Mouse (Mus musculus) limb, embryonic 15.5 days (tissue): ENCODE measurements around the gene Mrvi1. TPM values are rescaled to one million over a fixed set of nuclear protein-coding genes. Genes with fewer than 3 reads are reported as not detected.

ENCODE experiments used
- ATAC-seq: fragments of 200-750 bp; cut with Nextera tagmentation; 2 replicates; pipeline ENCODE4 v1.8.0; 2017; ENCODE audit warnings: low read depth, moderate TSS enrichment; ENCODE audit not compliant: insufficient number of reproducible peaks, low FRiP score, low TSS enrichment
- H3K27ac ChIP-seq: fragments of 300-500 bp; sonication (generic); 2 replicates; pipeline ENCODE4 v1.5.1; 2015; ENCODE audit warnings: moderate library complexity, mild to moderate bottlenecking, inconsistent platforms
- H3K27me3 ChIP-seq: fragments of 300-500 bp; sonication (generic); 2 replicates; pipeline ENCODE4 v1.6.1; 2015; ENCODE audit warnings: inconsistent platforms
- H3K36me3 ChIP-seq: fragments of 300-500 bp; sonication (generic); 2 replicates; pipeline ENCODE4 v1.6.1; 2015; ENCODE audit warnings: inconsistent platforms
- H3K4me1 ChIP-seq: fragments of 300-500 bp; sonication (generic); 2 replicates; pipeline ENCODE4 v1.6.1; 2015; ENCODE audit warnings: inconsistent platforms
- H3K4me2 ChIP-seq: fragments of 300-500 bp; sonication (generic); 2 replicates; pipeline ENCODE4 v1.6.1; 2015; ENCODE audit warnings: mild to moderate bottlenecking, inconsistent platforms
- H3K4me3 ChIP-seq: fragments of 300-500 bp; sonication (generic); 2 replicates; pipeline ENCODE4 v1.5.1; 2015; ENCODE audit warnings: mild to moderate bottlenecking, inconsistent platforms
- H3K9ac ChIP-seq: fragments of 300-500 bp; sonication (generic); 2 replicates; pipeline ENCODE4 v1.6.1; 2015; ENCODE audit warnings: inconsistent platforms
- H3K9me3 ChIP-seq: fragments of 300-500 bp; sonication (generic); 2 replicates; pipeline ENCODE4 v1.6.1; 2016; ENCODE audit warnings: inconsistent platforms
- WGBS: fragments of 180-500 bp; shearing (Covaris S2); methylation state at CpG from one replicate; pipeline ENCODE4 v1.1.7; 2015; 5-methylcytosine and 5-hydroxymethylcytosine counted together
- polyA plus RNA-seq: library from polyadenylated mRNA; unstranded; fragments of >200 nt; fragmentation: Nextera tagmentation; extraction: Ambion mirVana; gene quantifications from 2 replicates; pipeline ENCODE4 v1.2.1, GENCODE M21; 2015

Gene Mrvi1
- polyA plus RNA-seq, 1 experiment from 2014 or later, result 0.96 TPM

DNA sequence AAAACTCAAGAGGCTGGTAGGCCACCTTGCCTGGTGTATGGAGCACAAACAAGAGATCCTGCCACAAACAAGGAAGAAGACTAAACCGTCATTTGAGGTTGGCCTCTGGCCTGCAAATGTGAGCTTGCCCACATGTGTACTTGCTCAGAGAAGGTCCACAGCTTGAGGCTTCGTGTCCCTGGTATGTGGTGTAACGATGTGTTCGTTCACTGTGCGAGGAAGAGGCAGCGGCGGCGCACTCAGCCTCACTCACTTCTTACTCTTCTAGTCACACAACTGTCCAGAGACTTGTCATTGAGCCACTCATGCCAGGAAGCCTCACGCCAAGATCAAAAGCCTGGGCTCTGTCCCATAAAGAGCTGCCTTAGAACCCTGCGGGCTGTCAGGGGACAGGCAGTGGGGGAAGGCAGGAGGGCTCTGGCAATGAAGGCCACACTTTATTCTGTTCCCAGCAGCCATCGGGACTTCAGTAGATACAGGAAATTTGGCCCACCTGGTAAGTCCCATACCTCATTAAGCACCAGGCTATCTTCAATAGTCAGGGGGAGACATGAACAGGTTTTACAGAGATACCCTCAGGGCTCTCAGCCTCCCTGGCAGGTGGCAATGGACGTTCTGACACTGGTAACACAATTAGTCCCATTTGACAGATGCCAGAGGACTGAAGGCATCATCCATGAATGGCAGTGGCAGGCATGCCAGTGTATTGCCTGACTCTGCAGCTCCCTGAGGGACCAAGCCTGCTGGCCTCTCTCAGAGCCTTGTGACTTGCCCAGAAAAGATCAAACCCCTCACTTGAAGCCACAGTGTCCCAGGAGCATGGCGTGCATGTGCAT lies 32.3 kb downstream of the Mrvi1 start:
- 62% methylated on average over 13 of the region's 13 CpGs for WGBS
- Histone ChIP-seq H3K36me3 (no peaks in the 10 kb centered on the region), H3K4me3 (no peak overlapping the region), H3K9me3 (no peaks in the 10 kb centered on the region), H3K9ac (no peak overlapping the region), H3K4me1 (peaks cover 5% of the 10 kb centered on the region; the same call in 1 of the 2 replicates), H3K27me3 (no peaks in the 10 kb centered on the region), H3K4me2 (no peak overlapping the region), H3K27ac (no peak overlapping the region)
- ATAC-seq, result no peak

DNA sequence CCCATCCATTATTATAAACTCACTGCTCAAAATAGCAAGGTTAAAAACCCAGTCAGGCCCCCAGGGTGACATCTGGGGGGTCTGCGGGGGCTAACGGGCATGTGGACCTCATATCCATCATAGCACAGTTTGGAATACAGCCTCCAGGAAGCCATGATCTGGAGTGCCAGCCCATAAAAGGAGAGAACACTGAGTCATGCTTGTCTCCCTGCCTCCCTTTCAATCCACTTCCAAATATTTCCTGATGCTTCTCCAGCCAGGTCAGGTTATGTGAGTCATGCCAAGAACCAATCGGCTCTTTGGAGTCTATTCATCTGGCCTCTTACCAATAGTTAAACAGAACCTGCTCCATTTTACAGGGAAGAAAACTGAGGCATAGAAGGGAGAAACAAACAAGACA lies 33.7 kb downstream of the Mrvi1 start:
- Histone ChIP-seq H3K4me3 (no peak overlapping the region), H3K4me2 (no peak overlapping the region), H3K9ac (no peak overlapping the region), H3K9me3 (no peaks in the 10 kb centered on the region), H3K4me1 (peaks cover 5% of the 10 kb centered on the region; the same call in 1 of the 2 replicates), H3K36me3 (no peaks in the 10 kb centered on the region), H3K27ac (no peak overlapping the region), H3K27me3 (no peaks in the 10 kb centered on the region)
- no peak for ATAC-seq
- 68% methylated on average over 3 of the region's 3 CpGs for WGBS

DNA sequence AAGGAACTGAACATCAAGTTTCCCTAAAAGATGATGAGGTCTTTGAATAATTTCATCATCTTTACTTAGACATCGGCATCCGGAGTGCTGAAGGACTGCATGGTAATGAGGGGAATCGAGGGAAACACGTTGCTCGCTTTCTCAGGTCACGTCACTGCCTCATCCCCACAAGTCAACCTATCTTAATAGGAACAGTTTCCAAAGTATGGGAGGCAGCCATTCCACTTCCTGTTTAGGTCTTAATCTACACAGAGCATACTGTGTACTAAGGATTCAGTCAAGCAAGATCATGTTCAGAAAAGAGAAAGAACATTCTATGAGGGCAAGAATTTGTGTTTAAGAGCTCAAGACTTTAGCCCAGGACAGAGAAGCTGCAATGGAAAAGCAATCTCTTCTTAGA lies 34.6 kb downstream of the Mrvi1 start:
- no peak overlapping the region for H3K9ac ChIP-seq
- H3K9me3 ChIP-seq, result no peaks in the 10 kb centered on the region
- H3K36me3 ChIP-seq, result no peaks in the 10 kb centered on the region
- no peak overlapping the region for H3K27ac ChIP-seq
- H3K4me3 ChIP-seq, result no peak overlapping the region
- peaks cover 5% of the 10 kb centered on the region; the same call in 1 of the 2 replicates for H3K4me1 ChIP-seq
- ATAC-seq, result no peak
- 88% methylated on average over 6 of the region's 6 CpGs for WGBS
- H3K4me2 ChIP-seq, result no peak overlapping the region
- H3K27me3 ChIP-seq, result no peaks in the 10 kb centered on the region

DNA sequence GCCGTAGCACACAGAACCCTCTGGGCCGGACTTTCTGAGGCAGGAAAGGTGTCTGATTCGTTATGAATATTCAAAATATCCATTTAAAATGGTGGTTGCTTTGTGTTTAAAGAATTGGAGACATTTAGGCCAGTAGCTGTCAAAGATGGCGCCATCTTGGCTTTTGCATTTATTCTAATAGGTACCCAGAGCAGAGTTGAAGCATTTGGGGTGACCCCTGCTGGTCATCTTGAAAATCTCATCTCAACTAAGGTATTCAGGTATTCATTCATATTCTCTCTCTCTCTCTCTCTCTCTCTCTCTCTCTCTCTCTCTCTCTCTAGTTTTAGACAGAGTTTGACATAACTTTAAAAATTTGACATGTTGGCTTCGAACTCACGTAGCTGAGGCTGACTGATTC lies 35.5 kb downstream of the Mrvi1 start:
- no peaks in the 10 kb centered on the region for H3K9me3 ChIP-seq
- H3K27me3 ChIP-seq, result no peaks in the 10 kb centered on the region
- 80% methylated on average over 6 of the region's 6 CpGs for WGBS
- no peak overlapping the region for H3K4me2 ChIP-seq
- peaks cover 12% of the 10 kb centered on the region for H3K4me1 ChIP-seq
- no peak overlapping the region for H3K4me3 ChIP-seq
- H3K9ac ChIP-seq, result no peak overlapping the region
- no peak for ATAC-seq
- no peak overlapping the region for H3K27ac ChIP-seq
- no peaks in the 10 kb centered on the region for H3K36me3 ChIP-seq

DNA sequence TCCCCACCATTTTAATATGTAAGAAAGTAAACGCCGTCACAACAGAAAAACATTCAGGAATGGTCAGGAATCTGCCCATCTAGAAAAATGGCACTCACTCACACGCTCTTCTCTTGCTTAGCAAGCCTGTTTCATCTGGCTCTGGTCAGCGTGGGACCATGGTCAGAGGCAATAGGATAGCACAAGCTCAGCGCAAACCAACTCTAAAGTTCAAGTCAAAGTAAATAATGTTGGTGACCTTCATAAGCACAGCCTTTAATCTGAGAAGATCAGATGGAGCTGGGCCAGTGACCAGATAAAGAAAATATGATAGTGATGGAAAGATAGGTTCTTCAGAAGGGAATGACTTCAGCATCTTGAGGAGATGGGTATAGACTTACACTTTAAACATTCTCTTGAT lies 37.9 kb downstream of the Mrvi1 start:
- WGBS, result 87% methylated on average over 5 of the region's 5 CpGs
- Histone ChIP-seq H3K36me3 (no peaks in the 10 kb centered on the region), H3K4me2 (no peak overlapping the region), H3K4me3 (no peak overlapping the region), H3K27ac (no peak overlapping the region), H3K27me3 (no peaks in the 10 kb centered on the region), H3K4me1 (peaks cover 14% of the 10 kb centered on the region), H3K9ac (no peak overlapping the region), H3K9me3 (no peaks in the 10 kb centered on the region)
- ATAC-seq, result no peak

DNA sequence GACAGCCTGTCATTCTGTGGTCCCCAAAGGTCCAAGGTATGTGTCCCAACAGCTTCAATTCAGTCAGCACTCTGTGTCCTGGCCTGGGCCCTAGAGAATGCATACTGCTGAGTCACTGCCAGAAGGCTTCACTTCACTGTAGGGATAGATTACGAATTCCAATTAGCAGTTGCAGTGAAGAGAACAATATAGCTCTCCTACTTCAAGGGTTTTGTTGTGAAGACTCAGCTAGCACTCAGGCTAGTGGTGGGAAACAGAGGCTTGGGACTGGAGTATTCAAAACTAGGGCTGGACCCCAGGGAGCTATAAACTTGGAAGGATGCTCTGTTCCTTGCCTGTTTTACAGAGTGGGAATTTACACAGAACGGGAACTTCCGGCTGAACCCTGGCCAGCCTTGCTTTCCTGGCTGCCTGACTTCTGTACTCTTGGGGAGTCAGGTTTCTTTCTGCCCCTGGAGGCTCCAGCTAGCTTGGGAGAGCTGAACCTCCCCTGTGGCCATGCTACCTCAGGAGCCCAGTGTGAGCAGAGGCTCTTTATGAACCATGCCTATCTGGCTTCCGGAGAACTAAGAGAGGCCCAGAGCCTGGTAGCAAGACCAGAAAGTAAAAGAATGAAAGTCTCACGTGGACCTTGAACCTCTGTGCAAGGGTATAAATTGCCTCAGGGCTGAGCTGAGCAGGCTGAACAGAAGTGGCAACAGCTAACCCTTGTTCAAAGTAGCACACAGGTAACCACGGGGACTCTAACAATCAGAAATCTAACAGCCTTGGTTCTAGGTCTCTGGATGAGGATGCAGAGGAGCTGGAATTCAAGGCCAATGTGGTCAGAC lies 40.3 kb downstream of the Mrvi1 start:
- Histone ChIP-seq H3K4me3 (no peak overlapping the region), H3K9ac (no peak overlapping the region), H3K4me2 (no peak overlapping the region), H3K27ac (peak overlapping the region; percentile 38; the same call in 1 of the 2 replicates), H3K9me3 (no peaks in the 10 kb centered on the region), H3K4me1 (peaks cover 14% of the 10 kb centered on the region), H3K36me3 (no peaks in the 10 kb centered on the region), H3K27me3 (no peaks in the 10 kb centered on the region)
- WGBS, result 26% methylated on average over 6 of the region's 6 CpGs
- no peak for ATAC-seq

DNA sequence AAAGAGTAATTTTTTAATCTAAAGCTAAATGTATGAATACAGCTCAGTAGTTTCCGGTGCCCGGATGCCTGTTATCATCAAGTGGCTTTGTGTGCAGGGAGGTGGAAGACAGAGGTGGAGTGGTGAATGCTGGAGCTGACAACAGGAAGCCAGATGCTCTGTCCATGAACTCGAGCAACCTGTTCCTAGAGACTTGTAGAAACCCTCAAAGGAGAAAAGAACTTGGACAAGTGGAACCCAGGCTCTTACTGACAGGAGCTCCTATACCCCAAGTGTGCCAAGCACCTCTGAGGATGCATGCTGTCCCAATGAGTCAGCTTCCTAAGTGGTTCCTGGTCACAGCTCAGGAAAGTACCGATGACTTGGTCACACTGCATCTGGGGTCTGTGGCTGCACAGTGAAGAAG lies 41.1 kb downstream of the Mrvi1 start:
- H3K27ac ChIP-seq, result no peak overlapping the region
- no peaks in the 10 kb centered on the region for H3K9me3 ChIP-seq
- WGBS, result 71% methylated on average over 4 of the region's 4 CpGs
- peaks cover 14% of the 10 kb centered on the region for H3K4me1 ChIP-seq
- H3K4me3 ChIP-seq, result no peak overlapping the region
- no peaks in the 10 kb centered on the region for H3K36me3 ChIP-seq
- no peak overlapping the region for H3K4me2 ChIP-seq
- no peak overlapping the region for H3K9ac ChIP-seq
- no peak for ATAC-seq
- H3K27me3 ChIP-seq, result no peaks in the 10 kb centered on the region

DNA sequence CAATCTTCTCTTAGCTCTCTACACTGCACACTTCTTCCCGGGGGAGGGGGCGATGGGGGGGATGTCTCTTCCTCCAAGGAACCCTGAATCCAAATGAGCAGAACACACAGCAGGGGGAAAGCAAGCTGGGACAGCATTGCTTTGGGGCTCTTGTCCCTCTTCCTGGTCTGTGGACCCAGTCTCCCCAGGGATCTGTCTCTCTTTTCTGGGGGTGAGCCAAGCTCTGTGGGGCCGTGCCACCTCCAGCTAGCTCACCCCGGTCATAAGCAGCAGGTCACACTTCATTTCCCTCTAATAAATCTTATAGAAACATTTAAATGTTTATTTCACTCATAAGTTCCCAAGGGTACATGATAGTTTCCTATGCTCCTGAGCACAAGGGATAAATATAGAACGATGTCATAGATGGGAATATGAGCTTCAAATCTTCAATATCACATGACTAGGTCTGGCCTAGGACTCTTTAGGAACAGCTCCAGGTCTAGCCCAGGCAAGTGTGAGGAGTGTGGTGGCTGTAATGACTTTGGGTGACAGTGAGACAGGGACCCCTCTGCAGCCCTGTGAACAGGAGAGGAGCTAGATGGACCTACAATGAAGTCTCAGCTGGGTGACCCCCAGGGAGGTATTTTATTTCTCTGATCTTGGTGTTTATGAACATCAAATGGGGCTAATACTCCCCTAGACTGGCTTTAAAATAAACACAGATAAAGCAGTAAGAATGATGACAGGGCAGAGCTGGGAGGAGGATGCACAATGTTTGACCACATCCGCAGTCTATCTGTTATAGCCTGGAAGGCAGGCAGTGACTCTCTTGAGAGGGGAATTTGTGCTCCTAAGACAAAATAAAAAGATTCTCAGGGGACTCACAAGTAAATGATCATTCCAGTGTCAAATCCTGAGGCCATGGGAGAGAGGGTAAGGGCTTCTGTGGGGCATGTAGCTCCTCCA lies 46.2 kb downstream of the Mrvi1 start:
- Histone ChIP-seq H3K27ac (no peak overlapping the region), H3K4me2 (no peak overlapping the region), H3K4me1 (peaks cover under 1% of the 10 kb centered on the region; the same call in 1 of the 2 replicates), H3K27me3 (no peaks in the 10 kb centered on the region), H3K9ac (no peak overlapping the region), H3K9me3 (no peaks in the 10 kb centered on the region), H3K36me3 (no peaks in the 10 kb centered on the region), H3K4me3 (no peak overlapping the region)
- 81% methylated on average over 6 of the region's 6 CpGs for WGBS
- ATAC-seq, result no peak

DNA sequence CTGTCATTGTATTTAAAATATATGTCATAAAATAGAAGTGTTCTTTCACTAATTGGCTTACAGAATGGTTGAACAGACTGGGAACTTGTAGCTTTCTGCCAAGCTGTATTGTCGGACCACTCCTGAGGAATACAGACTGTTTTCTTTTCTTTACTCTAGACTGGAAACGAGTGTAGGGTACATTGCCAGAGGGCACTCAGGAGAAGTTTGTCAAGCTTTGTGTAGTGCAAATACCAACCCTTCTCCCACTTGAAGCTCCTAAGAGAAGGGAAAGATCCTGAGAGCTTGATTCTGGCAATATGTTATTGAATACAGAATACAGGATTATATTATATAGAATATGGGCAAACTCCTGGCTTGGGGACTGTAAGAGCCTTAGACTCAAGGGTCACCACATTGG lies 48.3 kb downstream of the Mrvi1 start:
- WGBS, result 61% methylated on average over 2 of the region's 2 CpGs
- no peak overlapping the region for H3K9ac ChIP-seq
- H3K4me1 ChIP-seq, result no peaks in the 10 kb centered on the region
- H3K27ac ChIP-seq, result no peak overlapping the region
- H3K27me3 ChIP-seq, result no peaks in the 10 kb centered on the region
- no peak for ATAC-seq
- no peak overlapping the region for H3K4me2 ChIP-seq
- H3K36me3 ChIP-seq, result no peaks in the 10 kb centered on the region
- H3K9me3 ChIP-seq, result no peaks in the 10 kb centered on the region
- H3K4me3 ChIP-seq, result no peak overlapping the region

DNA sequence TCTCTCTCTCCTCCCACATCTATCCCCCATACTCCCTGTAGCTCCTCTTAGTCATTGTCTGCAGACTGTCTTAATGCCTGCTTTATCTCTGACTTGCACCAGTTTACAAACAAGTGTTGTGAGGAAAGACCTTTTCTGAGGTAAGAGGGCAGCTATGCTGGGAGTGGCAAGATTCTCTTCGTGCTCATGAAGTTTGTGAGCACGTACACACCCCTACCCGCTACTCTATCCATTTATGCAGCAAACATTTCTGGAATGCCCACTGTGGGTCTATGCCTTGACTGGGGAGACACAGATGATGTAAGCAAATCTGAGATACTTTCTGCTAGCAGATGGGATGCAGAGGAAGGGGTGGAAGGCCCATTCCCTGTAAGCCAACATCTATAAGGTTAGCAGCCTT lies 48.9 kb downstream of the Mrvi1 start:
- H3K27me3 ChIP-seq, result no peaks in the 10 kb centered on the region
- H3K27ac ChIP-seq, result no peak overlapping the region
- H3K4me1 ChIP-seq, result no peaks in the 10 kb centered on the region
- 75% methylated on average over 3 of the region's 3 CpGs for WGBS
- no peak for ATAC-seq
- no peak overlapping the region for H3K9ac ChIP-seq
- H3K9me3 ChIP-seq, result no peaks in the 10 kb centered on the region
- H3K4me2 ChIP-seq, result no peak overlapping the region
- H3K4me3 ChIP-seq, result no peak overlapping the region
- no peaks in the 10 kb centered on the region for H3K36me3 ChIP-seq

DNA sequence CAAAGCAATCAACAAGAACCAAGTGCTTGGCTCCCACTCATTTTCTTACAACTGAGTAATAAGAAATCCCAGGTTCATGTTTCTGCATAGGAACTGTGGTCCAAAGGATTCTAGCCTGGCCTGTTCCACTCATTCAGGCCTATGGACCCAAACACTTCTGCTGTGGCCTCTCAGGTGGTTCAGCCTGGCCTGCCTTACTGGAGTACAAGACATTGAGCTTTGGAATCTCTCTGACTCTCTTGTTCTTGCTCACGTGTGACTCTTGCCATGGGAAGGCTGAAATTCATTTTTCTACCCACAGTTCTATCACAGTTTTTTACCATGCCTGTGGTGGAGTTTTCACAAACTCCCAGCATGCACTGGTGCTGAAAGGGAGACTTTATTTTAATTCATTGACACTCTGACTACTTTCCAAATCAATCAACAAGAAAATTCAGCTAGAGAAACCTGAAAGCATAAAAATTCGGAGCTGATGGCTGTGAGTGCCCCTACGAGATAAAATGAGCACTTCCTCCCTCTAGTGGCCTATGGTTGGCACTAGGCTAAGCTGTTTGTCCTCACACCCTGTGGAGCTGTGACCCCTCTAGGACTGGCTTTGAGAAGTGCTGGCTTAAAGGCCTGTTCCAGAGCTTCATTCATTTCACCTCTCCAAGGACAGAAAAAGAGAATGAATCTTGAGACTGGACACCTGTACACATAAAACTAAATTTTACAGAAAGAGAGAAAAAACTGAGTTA lies 52.0 kb downstream of the Mrvi1 start:
- Histone ChIP-seq H3K36me3 (no peaks in the 10 kb centered on the region), H3K4me3 (no peak overlapping the region), H3K27me3 (no peaks in the 10 kb centered on the region), H3K4me2 (no peak overlapping the region), H3K4me1 (no peaks in the 10 kb centered on the region), H3K27ac (no peak overlapping the region), H3K9ac (no peak overlapping the region), H3K9me3 (no peaks in the 10 kb centered on the region)
- WGBS, result 22% methylated on average over 3 of the region's 3 CpGs
- no peak for ATAC-seq
